Mouse (Mus musculus) heart, adult 10 weeks (tissue): ENCODE results near the gene Metap1. TPM values are rescaled to one million over a fixed set of nuclear protein-coding genes. Genes with fewer than 3 reads are reported as not detected.

Source experiments
- polyA plus RNA-seq: library from polyadenylated mRNA; stranded (reverse); fragments of 350-450 nt; fragmentation: Illumina TruSeq; extraction: RNeasy Lipid Tissue Mini Kit (QIAGEN cat#74804); gene quantifications from one replicate; pipeline ENCODE4 v1.2.3, GENCODE M21; 2014; ENCODE audit warnings: low read depth, low replicate concordance

Gene Metap1
- 35.2 TPM for polyA plus RNA-seq

DNA sequence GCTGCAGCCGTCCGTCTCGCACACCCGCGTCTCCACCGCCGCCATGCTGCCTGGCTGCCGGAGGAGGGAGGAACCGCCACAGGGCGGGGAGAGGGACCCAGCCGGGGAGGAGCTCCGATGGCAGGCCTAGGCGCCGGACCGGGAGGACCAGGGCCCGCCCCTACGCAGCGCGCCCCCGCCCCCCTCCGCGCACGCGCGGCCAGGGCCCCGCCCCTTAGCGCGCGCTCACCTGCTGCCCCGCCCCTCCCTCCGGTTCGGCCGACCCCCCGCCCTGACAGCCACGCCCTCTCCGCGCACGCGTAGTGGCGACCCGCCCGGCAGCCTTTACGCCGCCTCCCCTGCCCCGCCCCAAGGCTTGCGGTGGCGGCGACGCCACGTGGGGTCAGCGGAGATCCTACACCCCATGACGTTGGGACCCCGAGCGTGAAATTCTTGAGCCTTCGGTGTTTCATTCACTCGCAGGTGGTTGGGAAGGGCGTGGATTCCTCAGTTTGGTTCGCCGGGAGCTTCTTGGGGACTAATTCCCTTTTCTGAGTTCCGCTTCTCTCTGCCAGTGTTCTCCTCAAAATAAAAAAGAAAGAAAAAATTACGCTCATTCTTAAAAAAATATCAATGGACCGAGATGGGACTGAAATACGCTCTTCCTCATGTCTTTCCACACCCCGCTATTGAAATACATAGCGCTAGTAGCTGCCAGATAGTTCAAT is at the start of gene Metap1:
Gene Metap1 (minus strand): TSS at position 189 of the 707 bp plus-strand sequence.

DNA sequence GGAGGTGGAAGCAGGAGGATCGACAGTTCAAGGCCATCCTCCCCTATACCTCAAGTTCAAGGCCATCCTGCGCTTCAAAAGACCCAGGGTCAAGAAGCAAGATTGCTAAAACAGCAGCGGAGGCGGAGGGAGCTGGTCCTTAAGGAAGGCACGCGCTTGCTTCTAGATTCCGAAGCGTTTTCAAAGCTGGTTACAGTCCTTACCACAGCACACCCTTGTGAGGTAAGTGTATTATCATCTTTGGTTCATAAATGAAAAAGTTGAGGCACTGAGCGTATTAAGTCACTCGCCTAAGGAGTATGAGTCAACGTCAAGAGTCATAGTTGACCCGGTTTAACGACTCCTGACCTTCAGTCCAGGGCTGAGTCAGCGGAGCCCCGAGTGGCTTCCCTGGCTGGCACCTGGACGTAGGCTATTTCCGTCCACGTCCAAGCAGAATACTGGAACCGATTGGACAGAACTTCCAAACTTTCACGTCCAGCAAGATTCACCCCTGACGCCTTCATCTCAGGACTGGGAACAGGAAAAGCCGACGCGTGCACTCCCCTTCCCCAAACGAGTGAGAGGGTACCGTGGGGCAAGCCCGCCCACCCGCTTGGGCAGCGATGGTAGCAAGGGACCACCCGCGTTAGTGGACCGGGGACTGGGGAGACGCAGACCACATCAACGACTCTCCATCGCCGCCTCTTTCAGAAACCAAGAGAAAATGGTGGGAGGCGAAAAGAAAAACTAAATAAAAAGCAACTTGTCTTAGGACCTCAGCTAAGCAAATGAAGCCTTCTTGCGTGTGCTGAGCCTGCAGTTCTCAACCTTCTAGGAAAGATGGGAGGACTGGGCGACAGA is 37.0 kb upstream of the Metap1 start, which contains the start of gene Eif4e:
Gene Eif4e (plus strand): TSS at position 107 of the 843 bp plus-strand sequence.

DNA sequence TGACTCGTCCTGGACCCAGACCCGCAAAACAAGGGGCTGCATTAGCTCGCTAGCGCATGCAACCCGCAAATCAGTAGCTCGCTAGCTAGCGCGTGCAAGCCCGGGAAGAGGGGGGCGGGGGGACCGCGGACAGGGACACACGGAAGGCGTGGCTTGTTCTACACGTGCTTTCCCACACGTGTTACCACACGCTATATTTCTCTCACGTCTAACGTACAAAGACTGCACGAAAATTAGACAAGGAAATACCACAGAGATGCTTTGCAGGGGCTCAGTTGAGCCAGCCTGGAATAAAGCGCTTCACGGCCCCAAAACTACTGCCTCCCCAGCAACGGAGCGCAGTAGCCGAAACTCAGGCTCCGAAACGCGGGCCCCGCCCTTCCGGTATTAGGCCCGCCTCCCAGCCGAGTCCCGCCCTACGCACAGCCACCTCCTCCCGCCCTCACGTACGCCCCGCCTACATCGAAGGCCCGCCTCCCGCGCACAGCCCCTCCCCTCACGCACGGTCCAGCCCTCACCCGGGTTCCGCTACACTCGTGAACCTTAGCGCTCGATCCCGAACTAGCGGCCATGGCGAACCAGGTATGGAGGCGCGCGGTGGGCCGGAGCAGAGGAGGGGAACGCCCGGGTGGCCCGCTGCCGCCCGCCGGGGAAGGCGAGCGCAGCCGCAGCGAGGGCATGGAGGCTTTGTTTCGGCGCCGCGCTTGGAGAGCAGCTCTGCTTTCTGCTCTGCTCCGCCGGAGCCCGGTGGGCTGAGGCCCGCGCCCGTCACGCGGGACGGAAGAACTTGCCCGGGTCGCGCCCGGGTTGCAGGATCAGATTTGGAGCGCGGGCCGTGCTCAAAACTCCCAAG is 46.5 kb downstream of the Metap1 start, which contains the start of gene Adh5:
Gene Adh5 (plus strand): TSS at position 482 of the 853 bp plus-strand sequence.

DNA sequence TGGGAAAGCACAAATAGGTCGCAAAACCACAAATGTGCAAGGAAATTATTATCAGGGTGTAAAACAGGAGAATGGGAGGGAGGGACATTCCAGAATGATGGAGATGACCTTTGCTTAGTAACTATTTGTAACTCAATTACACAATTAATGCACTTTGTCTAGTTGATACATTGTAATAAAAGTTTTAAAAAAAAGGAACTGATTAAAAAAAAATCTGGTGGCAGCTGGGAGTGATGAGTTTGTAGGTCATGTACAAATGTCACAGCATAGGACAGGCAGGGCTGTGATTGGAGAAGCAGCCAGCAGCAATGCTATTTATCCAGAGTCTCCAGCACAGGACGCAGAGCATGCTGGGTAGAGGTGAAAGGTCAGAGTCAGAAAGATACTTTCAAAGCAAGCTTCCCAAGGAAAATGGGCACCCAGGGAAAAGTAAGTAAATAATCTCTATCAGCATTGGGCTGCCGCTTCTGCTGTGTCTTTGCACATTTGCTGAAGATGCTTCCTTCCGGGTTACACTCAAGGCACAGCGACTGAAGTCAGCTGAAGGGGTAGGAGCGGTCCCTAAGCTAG is 74.1 kb downstream of the Metap1 start, which contains the start of gene Adh4:
Gene Adh4 (plus strand): TSS at position 346 of the 570 bp plus-strand sequence.

Other genes starting within 250 kb of the Metap1 start
- 13.0 TPM for gene Adh1, start 228.5 kb downstream of the Metap1 start, polyA plus RNA-seq
- not detected for gene Adh6a, start 176.2 kb downstream of the Metap1 start, polyA plus RNA-seq
- gene Adh6b, start 147.7 kb downstream of the Metap1 start, polyA plus RNA-seq = 0.71 TPM
- gene Adh4, start 74.0 kb downstream of the Metap1 start, polyA plus RNA-seq = not detected
- gene Adh5, start 46.4 kb downstream of the Metap1 start, polyA plus RNA-seq = 96.3 TPM
- 190 TPM for gene Eif4e, start 36.7 kb upstream of the Metap1 start, polyA plus RNA-seq